Mouse (Mus musculus): Measurements from ENCODE around the gene Vwa1. TPM values are rescaled to one million over a fixed set of nuclear protein-coding genes. Genes with fewer than 3 reads are reported as not detected.

Vwa1 gene
- total and polyA plus RNA-seq, 2 experiments: 0.32 to 0.46 TPM

DNA sequence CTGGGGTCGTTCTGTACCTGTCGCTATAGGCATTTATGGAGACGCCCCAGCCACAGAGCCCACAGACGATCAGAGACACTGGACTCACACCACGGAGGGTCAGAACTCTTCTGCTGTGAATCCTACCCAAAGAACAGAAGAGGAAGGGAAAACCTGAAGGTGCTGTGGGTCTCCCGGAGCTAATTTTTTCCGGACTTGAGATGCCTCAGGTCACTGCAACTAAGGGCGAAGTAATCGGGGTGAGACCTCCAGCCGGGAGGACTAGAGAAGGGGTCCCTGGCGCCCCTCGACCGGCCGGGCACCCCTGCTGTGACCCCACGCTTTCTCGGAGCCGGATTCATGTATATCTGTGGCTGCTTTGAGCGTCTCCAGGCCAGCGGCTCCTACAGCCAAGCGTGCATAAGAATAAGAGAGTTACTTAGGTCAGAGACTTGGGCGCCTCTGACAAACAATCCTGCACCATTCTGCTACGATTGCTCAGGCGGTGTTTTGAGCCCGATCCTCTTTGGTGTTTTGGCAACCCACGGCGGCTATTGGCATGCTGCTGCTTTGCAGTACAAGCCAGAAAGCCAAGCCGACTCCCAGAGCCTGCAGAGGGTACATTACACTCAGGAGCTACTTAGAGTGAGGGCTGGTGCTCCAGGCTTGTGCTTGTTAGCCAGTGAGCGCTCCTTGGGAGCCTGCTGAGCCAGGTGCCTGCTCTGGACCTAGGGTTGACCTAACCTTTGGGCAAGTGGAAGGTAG, 13.0 kb downstream of the Vwa1 start:
- peak overlapping the region; percentile 62 for H3K4me3 ChIP-seq (ENCODE audit: insufficient read depth, low read depth, low read length)
- 2% methylated on average over 28 of the region's 28 CpGs for WGBS
- peaks cover 2% of the 10 kb centered on the region; the same call in 1 of the 2 replicates for H3K36me3 ChIP-seq (ENCODE audit: control insufficient read depth, insufficient read depth, low read length)
- H3K4me1 ChIP-seq (ENCODE audit: control insufficient read depth, insufficient read depth, low read length): peaks cover 9% of the 10 kb centered on the region; the same call in 1 of the 2 replicates
- peak overlapping the region; percentile 72 for H3K9ac ChIP-seq (ENCODE audit: low read depth, low read length)
- H3K27ac ChIP-seq (replicated peaks; ENCODE audit: insufficient read depth, low read depth, low read length): peak overlapping the region; percentile 78
- peaks cover 10% of the 10 kb centered on the region; the same call in 1 of the 2 replicates for H3K79me2 ChIP-seq (ENCODE audit: control insufficient read depth, insufficient read depth, low read length)
- peak; percentile 68 for DNase-seq (ENCODE audit: extremely low read depth, low read depth, low spot score)
- TF ChIP-seq CTCF (IDR thresholded peaks at IDR 0.05; ENCODE audit: low read depth, low read length) (no peak), POLR2A (IDR thresholded peaks at IDR 0.05; ENCODE audit: extremely low read depth, insufficient read depth, low read length) (no peak)
- H3K27me3 ChIP-seq (ENCODE audit: control insufficient read depth, insufficient read depth, low read length): no peaks in the 10 kb centered on the region

DNA sequence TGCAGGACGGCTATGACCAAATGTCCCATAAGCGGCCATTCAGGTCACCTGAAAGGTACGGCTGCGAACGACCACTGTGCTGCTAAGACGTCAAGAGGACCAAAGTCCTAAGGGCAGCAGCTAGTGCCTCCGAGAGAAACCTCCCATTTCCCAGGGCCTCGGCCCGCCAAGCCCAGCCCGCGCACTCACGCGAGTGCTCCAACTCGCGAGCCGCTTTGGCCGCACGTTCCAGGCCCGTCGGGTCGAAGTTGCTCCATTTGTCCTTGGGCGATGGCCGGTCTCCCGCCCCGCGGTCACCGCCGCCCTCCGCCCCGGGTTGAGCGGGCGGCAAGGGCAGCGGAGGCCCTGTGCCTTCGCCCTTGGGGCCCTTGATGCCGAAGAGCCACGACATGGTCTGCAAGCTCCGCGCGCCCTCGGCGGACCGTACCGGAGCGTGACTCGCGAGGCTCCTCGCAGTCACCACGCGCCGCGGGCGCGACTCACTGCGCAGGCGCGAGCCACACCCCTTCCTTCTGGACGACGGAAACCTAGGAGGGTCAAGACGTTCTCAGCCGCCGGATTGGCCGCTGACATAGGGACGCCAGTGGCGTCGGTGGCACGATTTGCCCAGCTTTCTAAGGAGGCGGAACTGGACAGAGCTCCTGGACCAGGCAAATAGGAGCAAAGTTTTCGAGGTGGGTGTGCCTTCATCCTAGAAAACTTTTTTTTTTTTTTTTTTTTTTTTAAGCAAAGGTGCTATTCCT, 13.7 kb downstream of the Vwa1 start, which contains the start of gene Atad3a:
Gene Atad3a, minus strand, starts transcription at position 481 of the 743 bp plus-strand sequence.
- Histone ChIP-seq H3K36me3 (ENCODE audit: control insufficient read depth, insufficient read depth, low read length) (peaks cover 9% of the 10 kb centered on the region; the same call in 1 of the 2 replicates), H3K79me2 (ENCODE audit: control insufficient read depth, insufficient read depth, low read length) (peaks cover 10% of the 10 kb centered on the region; the same call in 1 of the 2 replicates), H3K4me3 (ENCODE audit: insufficient read depth, low read depth, low read length) (peak within 1 kb of the TSS; percentile 76), H3K27me3 (ENCODE audit: control insufficient read depth, insufficient read depth, low read length) (no peaks in the 10 kb centered on the region), H3K27ac (replicated peaks; ENCODE audit: insufficient read depth, low read depth, low read length) (peak within 1 kb of the TSS; percentile 85), H3K4me1 (ENCODE audit: control insufficient read depth, insufficient read depth, low read length) (peaks cover 9% of the 10 kb centered on the region; the same call in 1 of the 2 replicates), H3K9ac (ENCODE audit: low read depth, low read length) (peak within 1 kb of the TSS; percentile 82)
- WGBS: 1% methylated on average over 68 of the region's 68 CpGs
- peak; percentile 94 for DNase-seq (ENCODE audit: extremely low read depth, low read depth, low spot score)
- TF ChIP-seq CTCF (IDR thresholded peaks at IDR 0.05; ENCODE audit: low read depth, low read length): no peak
- peak; percentile 66; the same call in 1 of the 2 replicates for TF ChIP-seq POLR2A (IDR thresholded peaks at IDR 0.05; ENCODE audit: extremely low read depth, insufficient read depth, low read length)

DNA sequence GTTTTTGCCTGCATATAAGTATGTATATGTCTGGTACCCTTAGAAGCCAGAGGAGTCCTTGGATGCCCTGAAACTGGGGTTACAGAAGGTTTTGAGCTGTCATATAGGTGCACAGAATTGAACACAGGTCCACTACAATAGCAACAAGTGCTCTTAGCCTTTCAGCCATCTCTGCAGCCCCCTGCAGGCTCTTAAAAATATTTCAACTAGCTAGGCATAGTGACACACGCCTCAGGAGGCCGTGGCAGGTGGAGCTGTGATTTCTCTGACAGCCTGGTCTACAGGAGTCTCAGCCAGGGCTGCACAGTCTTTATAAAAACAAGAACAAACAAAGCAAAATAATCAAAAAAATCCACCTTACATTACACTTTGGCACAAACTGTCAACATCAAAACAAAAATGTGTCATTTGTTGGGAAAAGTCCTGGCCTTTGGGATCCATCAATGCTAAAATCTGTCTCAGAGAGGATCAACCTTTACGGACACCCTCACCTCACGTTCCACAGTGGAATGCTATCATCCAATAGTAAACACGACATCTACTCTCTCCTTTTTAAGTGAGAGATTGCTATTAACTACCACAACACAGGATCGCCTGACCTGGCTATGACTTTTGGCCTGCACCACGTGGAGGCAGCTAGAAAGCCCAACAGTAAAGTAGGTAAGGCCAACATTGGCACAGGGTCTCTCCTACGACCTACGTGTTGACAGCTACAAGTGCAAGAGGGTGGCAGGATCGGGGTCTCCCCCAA, 14.5 kb downstream of the Vwa1 start:
- Histone ChIP-seq H3K79me2 (ENCODE audit: control insufficient read depth, insufficient read depth, low read length) (peaks cover 10% of the 10 kb centered on the region; the same call in 1 of the 2 replicates), H3K36me3 (ENCODE audit: control insufficient read depth, insufficient read depth, low read length) (peaks cover 15% of the 10 kb centered on the region), H3K4me1 (ENCODE audit: control insufficient read depth, insufficient read depth, low read length) (peaks cover 9% of the 10 kb centered on the region; the same call in 1 of the 2 replicates), H3K4me3 (ENCODE audit: insufficient read depth, low read depth, low read length) (peak overlapping the region; percentile 76), H3K27me3 (ENCODE audit: control insufficient read depth, insufficient read depth, low read length) (no peaks in the 10 kb centered on the region), H3K27ac (replicated peaks; ENCODE audit: insufficient read depth, low read depth, low read length) (peak overlapping the region; percentile 85), H3K9ac (ENCODE audit: low read depth, low read length) (peak overlapping the region; percentile 82)
- DNase-seq (ENCODE audit: extremely low read depth, low read depth, low spot score): peak; percentile 44
- no peak for TF ChIP-seq POLR2A (IDR thresholded peaks at IDR 0.05; ENCODE audit: extremely low read depth, insufficient read depth, low read length)
- 0 out of 2 replicates have a peak, but pooled peaks have one; percentile 12 for TF ChIP-seq CTCF (IDR thresholded peaks at IDR 0.05; ENCODE audit: low read depth, low read length)
- WGBS: under 1% methylated on average over 10 of the region's 10 CpGs

DNA sequence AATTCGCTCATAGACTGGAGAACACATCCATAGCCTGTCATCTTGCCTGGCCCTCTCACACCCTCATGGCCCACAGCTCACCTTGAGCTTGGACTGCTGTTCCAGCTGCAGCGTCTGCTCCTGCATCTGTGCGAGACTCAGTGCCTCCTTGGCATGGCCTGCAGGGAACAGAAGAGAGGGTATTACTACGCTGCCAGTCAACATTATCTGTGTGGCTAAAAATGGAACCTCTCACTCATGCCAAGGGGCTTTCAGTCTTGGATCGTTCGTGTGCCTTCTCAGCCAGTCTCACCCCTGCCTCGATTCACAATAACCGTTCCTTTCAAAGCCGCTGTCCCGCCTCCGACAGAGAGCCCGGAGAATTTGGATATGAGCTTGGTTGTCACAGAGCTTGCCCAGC, 17.5 kb downstream of the Vwa1 start:
- Histone ChIP-seq H3K27me3 (ENCODE audit: control insufficient read depth, insufficient read depth, low read length) (no peaks in the 10 kb centered on the region), H3K4me3 (ENCODE audit: insufficient read depth, low read depth, low read length) (no peak overlapping the region), H3K36me3 (ENCODE audit: control insufficient read depth, insufficient read depth, low read length) (peaks cover 35% of the 10 kb centered on the region), H3K79me2 (ENCODE audit: control insufficient read depth, insufficient read depth, low read length) (peaks cover 10% of the 10 kb centered on the region; the same call in 1 of the 2 replicates), H3K9ac (ENCODE audit: low read depth, low read length) (no peak overlapping the region), H3K27ac (replicated peaks; ENCODE audit: insufficient read depth, low read depth, low read length) (no peak overlapping the region), H3K4me1 (ENCODE audit: control insufficient read depth, insufficient read depth, low read length) (peaks cover 9% of the 10 kb centered on the region; the same call in 1 of the 2 replicates)
- no peak for DNase-seq (ENCODE audit: extremely low read depth, low read depth, low spot score)
- TF ChIP-seq CTCF (IDR thresholded peaks at IDR 0.05; ENCODE audit: low read depth, low read length) (no peak), POLR2A (IDR thresholded peaks at IDR 0.05; ENCODE audit: extremely low read depth, insufficient read depth, low read length) (no peak)
- WGBS: 95% methylated on average over 12 of the region's 12 CpGs

All from liver, adult 2 months (tissue).